Mouse (Mus musculus): ENCODE results near the gene Armc8. TPM values are rescaled to one million over a fixed set of nuclear protein-coding genes. Genes with fewer than 3 reads are reported as not detected.
A peak's percentile ranks its signal among the peaks of the same experiment; 100 is the strongest.

Gene Armc8
- polyA plus RNA-seq, 1 experiment from 2014 or later = 22.9 TPM

DNA sequence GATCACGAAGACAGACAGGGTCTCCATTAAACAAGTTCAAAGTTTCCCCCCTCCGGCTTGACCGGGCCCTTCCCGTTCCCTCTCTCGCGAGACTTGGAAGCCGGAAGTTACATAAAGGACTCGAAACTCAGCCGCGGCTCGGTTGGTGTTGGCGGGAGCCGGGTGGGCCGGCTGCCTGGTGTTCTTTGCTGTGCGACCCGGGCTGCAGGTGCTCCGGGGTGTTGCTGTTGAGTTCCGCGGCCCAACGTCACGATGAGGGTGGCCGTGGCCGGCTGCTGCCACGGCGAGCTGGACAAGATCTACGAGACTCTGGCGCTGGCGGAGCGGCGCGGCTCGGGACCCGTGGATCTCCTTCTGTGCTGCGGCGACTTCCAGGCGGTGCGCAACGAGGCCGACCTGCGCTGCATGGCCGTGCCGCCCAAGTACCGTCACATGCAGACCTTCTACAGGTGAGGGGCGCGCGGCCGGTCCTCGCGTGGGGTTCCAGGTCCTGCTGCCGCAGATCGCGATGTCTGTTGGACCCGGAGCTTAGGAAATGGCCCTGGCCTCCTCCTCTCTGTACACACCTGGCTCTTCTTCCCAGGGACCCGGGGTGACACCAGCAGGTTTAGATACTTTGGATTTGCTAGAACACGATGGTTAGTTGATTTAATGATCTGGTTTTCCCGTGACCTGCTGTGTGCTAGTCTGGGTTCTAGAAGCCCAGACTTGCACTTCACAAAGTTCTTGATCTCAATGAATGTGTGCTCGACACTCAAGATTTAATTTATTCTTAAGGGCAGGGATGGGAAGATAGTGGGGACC, 7.2 kb upstream of the Armc8 start, which contains the start of gene Dbr1:
Gene Dbr1, plus strand, starts transcription at position 123 of the 804 bp plus-strand sequence.
- ATAC-seq (ENCODE audit: insufficient number of reproducible peaks, insufficient read depth, low FRiP score, low read depth) = peak; percentile 86
- Histone ChIP-seq H3K36me3 (ENCODE audit: control insufficient read depth, insufficient read depth, low read length) (peaks cover 20% of the 10 kb centered on the region), H3K27me3 (ENCODE audit: control insufficient read depth, insufficient read depth, low read length) (no peaks in the 10 kb centered on the region), H3K9me3 (ENCODE audit: control insufficient read depth, low read length) (no peaks in the 10 kb centered on the region), H3K9ac (ENCODE audit: low read length) (peak within 1 kb of the TSS; percentile 95), H3K27ac (replicated peaks in 1 of 2; ENCODE audit: control insufficient read depth in 1 of 2, insufficient read depth in 1 of 2, low read depth in 2 of 2, low read length in 2 of 2) (peak within 1 kb of the TSS; percentile 59 to 78), H3K4me3 (ENCODE audit: control insufficient read depth in 1 of 2, insufficient read depth in 1 of 2, low read depth in 1 of 2, low read length in 2 of 2) (peak within 1 kb of the TSS; percentile 67 to 96), H3K4me2 (ENCODE audit: low read length) (peak within 1 kb of the TSS; percentile 82), H3K4me1 (ENCODE audit: control insufficient read depth in 2 of 2, insufficient read depth in 2 of 2, low read length in 2 of 2) (peaks cover 0 to 4% of the 10 kb centered on the region in 2 experiments; a peak in 3 of 4 replicates)
- WGBS = under 1% methylated on average over 57 of the region's 57 CpGs

DNA sequence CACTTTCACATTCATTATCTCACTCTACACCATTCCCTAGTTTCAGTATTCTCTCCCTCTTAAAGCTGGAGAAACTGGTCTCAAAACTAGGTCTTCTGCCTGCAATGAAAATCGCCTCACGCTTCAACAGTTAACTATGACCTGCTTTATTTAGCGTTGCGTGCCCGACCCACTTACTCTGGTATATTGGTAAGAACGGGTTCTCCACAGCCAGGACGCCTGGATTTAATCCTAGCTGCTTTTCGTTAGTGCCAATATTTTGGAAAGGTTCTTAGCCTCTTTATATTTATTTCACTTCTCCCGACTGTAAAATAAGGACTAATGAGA, 335 bp upstream of the Armc8 start:
- H3K9me3 ChIP-seq (ENCODE audit: control insufficient read depth, low read length) = no peaks in the 10 kb centered on the region
- H3K4me2 ChIP-seq (ENCODE audit: low read length) = peak overlapping the region; percentile 93
- H3K36me3 ChIP-seq (ENCODE audit: control insufficient read depth, insufficient read depth, low read length) = no peaks in the 10 kb centered on the region
- peak overlapping the region; percentile 64 to 98 for H3K27ac ChIP-seq (replicated peaks in 1 of 2; ENCODE audit: control insufficient read depth in 1 of 2, insufficient read depth in 1 of 2, low read depth in 2 of 2, low read length in 2 of 2)
- peak; percentile 37; the same call in 1 of the 2 replicates for ATAC-seq (ENCODE audit: insufficient number of reproducible peaks, insufficient read depth, low FRiP score, low read depth)
- peak overlapping the region; percentile 83 to 97 for H3K4me3 ChIP-seq (ENCODE audit: control insufficient read depth in 1 of 2, insufficient read depth in 1 of 2, low read depth in 1 of 2, low read length in 2 of 2)
- peak overlapping the region; percentile 93 for H3K9ac ChIP-seq (ENCODE audit: low read length)
- WGBS = 1% methylated on average over 9 of the region's 9 CpGs
- peaks cover 2 to 13% of the 10 kb centered on the region in 2 experiments; a peak in 3 of 4 replicates for H3K4me1 ChIP-seq (ENCODE audit: control insufficient read depth in 2 of 2, insufficient read depth in 2 of 2, low read length in 2 of 2)
- H3K27me3 ChIP-seq (ENCODE audit: control insufficient read depth, insufficient read depth, low read length) = no peaks in the 10 kb centered on the region

DNA sequence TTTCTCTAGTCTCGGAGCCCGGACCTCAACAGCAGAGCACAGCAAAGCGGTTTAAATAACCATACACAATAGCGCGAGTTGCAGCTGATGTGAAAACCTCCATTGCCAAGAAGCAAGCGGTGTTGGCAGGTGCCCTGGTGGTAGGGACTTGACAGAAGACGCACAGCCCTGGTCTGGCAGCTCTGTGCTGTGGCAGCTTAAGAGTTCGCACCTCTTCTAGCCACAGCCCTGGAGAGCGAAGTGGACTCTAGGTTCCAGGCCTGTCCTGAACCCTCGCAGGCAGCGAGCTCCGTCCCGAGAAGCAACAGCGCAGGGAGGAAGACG, 714 bp downstream of the Armc8 start:
- Histone ChIP-seq H3K4me1 (ENCODE audit: control insufficient read depth in 2 of 2, insufficient read depth in 2 of 2, low read length in 2 of 2) (peaks cover 2 to 16% of the 10 kb centered on the region in 2 experiments; a peak in 3 of 4 replicates), H3K27me3 (ENCODE audit: control insufficient read depth, insufficient read depth, low read length) (no peaks in the 10 kb centered on the region), H3K27ac (replicated peaks in 1 of 2; ENCODE audit: control insufficient read depth in 1 of 2, insufficient read depth in 1 of 2, low read depth in 2 of 2, low read length in 2 of 2) (peak overlapping the region; percentile 96 to 98), H3K9me3 (ENCODE audit: control insufficient read depth, low read length) (no peaks in the 10 kb centered on the region), H3K4me3 (ENCODE audit: control insufficient read depth in 1 of 2, insufficient read depth in 1 of 2, low read depth in 1 of 2, low read length in 2 of 2) (peak overlapping the region; percentile 83 to 97), H3K9ac (ENCODE audit: low read length) (peak overlapping the region; percentile 93), H3K4me2 (ENCODE audit: low read length) (peak overlapping the region; percentile 93), H3K36me3 (ENCODE audit: control insufficient read depth, insufficient read depth, low read length) (no peaks in the 10 kb centered on the region)
- ATAC-seq (ENCODE audit: insufficient number of reproducible peaks, insufficient read depth, low FRiP score, low read depth) = peak; percentile 64
- WGBS = 2% methylated on average over 15 of the region's 15 CpGs

DNA sequence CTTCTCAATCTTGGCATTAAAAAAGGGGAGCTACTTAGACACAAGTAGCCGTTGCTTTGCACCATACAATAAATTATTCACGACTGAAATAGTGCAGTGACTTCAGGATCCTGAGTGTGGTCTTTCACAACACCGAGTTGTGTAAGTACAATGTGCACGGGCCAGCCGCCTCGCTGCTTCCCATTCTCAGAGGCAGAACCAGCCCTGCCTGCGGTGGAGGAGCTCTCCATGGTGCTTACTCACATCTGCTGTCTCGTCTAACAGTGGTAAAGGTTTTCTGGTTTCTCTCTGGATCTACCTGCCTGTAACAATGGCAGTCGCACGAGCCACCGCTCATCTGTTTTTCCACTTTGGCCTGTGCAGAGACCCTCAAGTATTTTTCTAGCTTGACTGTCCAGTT, 5.0 kb downstream of the Armc8 start:
- no peak overlapping the region for H3K27ac ChIP-seq (replicated peaks in 1 of 2; ENCODE audit: control insufficient read depth in 1 of 2, insufficient read depth in 1 of 2, low read depth in 2 of 2, low read length in 2 of 2)
- H3K9me3 ChIP-seq (ENCODE audit: control insufficient read depth, low read length) = no peaks in the 10 kb centered on the region
- no peaks in the 10 kb centered on the region for H3K36me3 ChIP-seq (ENCODE audit: control insufficient read depth, insufficient read depth, low read length)
- H3K4me3 ChIP-seq (ENCODE audit: control insufficient read depth in 1 of 2, insufficient read depth in 1 of 2, low read depth in 1 of 2, low read length in 2 of 2) = no peak overlapping the region
- no peak overlapping the region for H3K4me2 ChIP-seq (ENCODE audit: low read length)
- no peak for ATAC-seq (ENCODE audit: insufficient number of reproducible peaks, insufficient read depth, low FRiP score, low read depth)
- no peaks in the 10 kb centered on the region for H3K27me3 ChIP-seq (ENCODE audit: control insufficient read depth, insufficient read depth, low read length)
- no peak overlapping the region for H3K9ac ChIP-seq (ENCODE audit: low read length)
- WGBS = 14% methylated on average over 11 of the region's 11 CpGs
- H3K4me1 ChIP-seq (ENCODE audit: control insufficient read depth in 2 of 2, insufficient read depth in 2 of 2, low read length in 2 of 2) = peaks cover 2 to 14% of the 10 kb centered on the region in 2 experiments; a peak in 3 of 4 replicates

DNA sequence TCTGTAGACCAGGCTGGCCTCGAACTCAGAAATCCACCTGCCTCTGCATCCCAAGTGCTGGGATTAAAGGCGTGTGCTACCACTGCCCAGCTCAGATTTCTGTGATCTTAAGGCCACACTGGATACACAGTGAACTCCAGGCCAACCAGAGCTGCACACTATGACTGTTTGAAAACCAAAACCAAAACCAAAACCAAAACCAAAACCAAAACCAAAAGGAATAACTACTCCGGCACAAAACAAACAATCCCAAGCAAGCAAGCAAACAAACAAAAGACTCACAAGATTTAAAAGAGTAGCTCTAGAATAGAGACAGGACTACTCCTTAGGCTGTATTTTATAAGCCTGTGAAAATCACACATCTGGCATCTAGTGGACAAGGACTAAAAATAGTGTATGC, 8.3 kb downstream of the Armc8 start:
- Histone ChIP-seq H3K4me2 (ENCODE audit: low read length) (no peak overlapping the region), H3K36me3 (ENCODE audit: control insufficient read depth, insufficient read depth, low read length) (no peaks in the 10 kb centered on the region), H3K9ac (ENCODE audit: low read length) (no peak overlapping the region), H3K27me3 (ENCODE audit: control insufficient read depth, insufficient read depth, low read length) (no peaks in the 10 kb centered on the region), H3K4me3 (ENCODE audit: control insufficient read depth in 1 of 2, insufficient read depth in 1 of 2, low read depth in 1 of 2, low read length in 2 of 2) (no peak overlapping the region), H3K27ac (replicated peaks in 1 of 2; ENCODE audit: control insufficient read depth in 1 of 2, insufficient read depth in 1 of 2, low read depth in 2 of 2, low read length in 2 of 2) (no peak overlapping the region), H3K4me1 (ENCODE audit: control insufficient read depth in 2 of 2, insufficient read depth in 2 of 2, low read length in 2 of 2) (peaks cover 0 to 16% of the 10 kb centered on the region in 2 experiments; a peak in 2 of 4 replicates), H3K9me3 (ENCODE audit: control insufficient read depth, low read length) (no peaks in the 10 kb centered on the region)
- no peak for ATAC-seq (ENCODE audit: insufficient number of reproducible peaks, insufficient read depth, low FRiP score, low read depth)
- WGBS = 93% methylated on average over 3 of the region's 3 CpGs

DNA sequence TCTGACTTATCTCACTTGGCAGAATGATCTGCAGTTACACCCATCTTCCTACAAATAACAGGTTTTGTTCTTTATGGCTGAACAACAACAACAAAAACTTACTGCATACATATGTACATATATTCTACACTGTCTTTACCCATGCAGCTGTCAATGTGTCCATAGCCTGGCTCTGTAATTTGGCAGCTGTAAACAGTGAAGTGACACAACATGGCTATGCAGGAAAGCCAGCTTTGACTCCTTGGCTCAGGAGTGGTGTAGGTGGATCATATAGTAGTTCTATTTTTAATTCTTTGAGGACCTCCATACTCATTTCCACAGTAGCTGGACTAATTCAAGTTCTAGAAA, 9.2 kb downstream of the Armc8 start:
- Histone ChIP-seq H3K36me3 (ENCODE audit: control insufficient read depth, insufficient read depth, low read length) (no peaks in the 10 kb centered on the region), H3K9me3 (ENCODE audit: control insufficient read depth, low read length) (no peaks in the 10 kb centered on the region), H3K27ac (replicated peaks in 1 of 2; ENCODE audit: control insufficient read depth in 1 of 2, insufficient read depth in 1 of 2, low read depth in 2 of 2, low read length in 2 of 2) (no peak overlapping the region), H3K4me1 (ENCODE audit: control insufficient read depth in 2 of 2, insufficient read depth in 2 of 2, low read length in 2 of 2) (peaks cover 0 to 16% of the 10 kb centered on the region in 2 experiments; a peak in 2 of 4 replicates), H3K9ac (ENCODE audit: low read length) (no peak overlapping the region), H3K27me3 (ENCODE audit: control insufficient read depth, insufficient read depth, low read length) (no peaks in the 10 kb centered on the region), H3K4me2 (ENCODE audit: low read length) (no peak overlapping the region), H3K4me3 (ENCODE audit: control insufficient read depth in 1 of 2, insufficient read depth in 1 of 2, low read depth in 1 of 2, low read length in 2 of 2) (no peak overlapping the region)
- ATAC-seq (ENCODE audit: insufficient number of reproducible peaks, insufficient read depth, low FRiP score, low read depth) = no peak

DNA sequence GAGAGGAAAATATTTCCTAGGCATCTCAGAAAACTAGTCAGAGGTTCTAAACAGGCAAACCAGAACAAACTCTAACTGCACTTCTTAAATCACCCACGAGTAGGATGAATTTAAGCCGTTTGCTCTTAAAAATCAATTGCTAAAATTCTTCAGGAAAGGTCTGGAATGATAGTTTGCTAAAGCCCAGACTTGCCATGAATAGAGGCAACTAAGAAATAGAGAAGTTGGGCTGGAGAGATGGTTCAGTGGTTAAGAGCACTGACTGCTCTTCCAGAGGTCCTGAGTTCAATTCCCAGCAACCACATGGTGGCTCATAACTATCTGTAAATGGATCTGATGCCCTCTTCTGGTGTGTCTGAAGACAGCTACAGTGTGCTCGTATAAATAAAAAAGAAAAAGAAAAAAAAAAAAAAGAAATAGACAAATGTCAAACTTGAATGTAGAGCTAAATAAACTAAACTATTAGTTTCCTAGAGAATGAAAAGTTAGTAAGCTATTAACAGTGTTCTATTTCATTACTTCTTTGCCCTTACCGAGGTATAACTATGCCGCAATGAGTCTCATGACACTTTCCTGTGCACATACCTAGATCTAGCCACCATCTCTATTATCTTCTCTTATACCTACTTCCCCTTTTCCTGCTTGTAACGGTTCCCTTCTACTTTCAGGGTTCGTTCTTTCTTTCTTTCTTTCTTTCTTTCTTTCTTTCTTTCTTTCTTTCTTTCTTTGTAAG, 9.7 kb downstream of the Armc8 start:
- H3K4me3 ChIP-seq (ENCODE audit: control insufficient read depth in 1 of 2, insufficient read depth in 1 of 2, low read depth in 1 of 2, low read length in 2 of 2) = no peak overlapping the region
- ATAC-seq (ENCODE audit: insufficient number of reproducible peaks, insufficient read depth, low FRiP score, low read depth) = no peak
- no peak overlapping the region for H3K4me2 ChIP-seq (ENCODE audit: low read length)
- no peak overlapping the region for H3K9ac ChIP-seq (ENCODE audit: low read length)
- peaks cover 0 to 16% of the 10 kb centered on the region in 2 experiments; a peak in 2 of 4 replicates for H3K4me1 ChIP-seq (ENCODE audit: control insufficient read depth in 2 of 2, insufficient read depth in 2 of 2, low read length in 2 of 2)
- no peaks in the 10 kb centered on the region for H3K36me3 ChIP-seq (ENCODE audit: control insufficient read depth, insufficient read depth, low read length)
- H3K9me3 ChIP-seq (ENCODE audit: control insufficient read depth, low read length) = no peaks in the 10 kb centered on the region
- H3K27me3 ChIP-seq (ENCODE audit: control insufficient read depth, insufficient read depth, low read length) = no peaks in the 10 kb centered on the region
- no peak overlapping the region for H3K27ac ChIP-seq (replicated peaks in 1 of 2; ENCODE audit: control insufficient read depth in 1 of 2, insufficient read depth in 1 of 2, low read depth in 2 of 2, low read length in 2 of 2)
- WGBS = 89% methylated on average over 7 of the region's 7 CpGs

All from heart, embryonic 14.5 days (tissue).